In the genomic region with DNA sequence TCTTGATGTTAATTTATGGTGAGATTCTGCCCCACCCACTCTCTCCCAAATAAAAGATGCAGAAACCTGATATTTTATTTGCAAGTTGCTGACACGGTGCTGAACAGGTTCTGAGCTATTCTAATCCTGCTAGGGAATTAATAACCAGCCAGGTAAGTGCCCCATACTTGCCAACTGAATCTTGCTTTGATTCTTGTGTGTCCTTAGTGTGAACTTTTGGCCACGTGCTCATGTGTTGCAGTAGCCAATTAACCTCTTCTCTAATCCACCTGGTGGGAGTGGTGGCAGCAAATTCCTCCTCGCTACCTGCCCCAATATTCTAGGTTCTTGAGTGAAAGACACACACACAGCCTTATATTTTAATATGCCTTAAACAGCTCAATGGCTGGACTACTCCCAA, we compare ENCODE assay signal across 12 mouse cellular contexts.
DNase-seq lines count a peak whose midpoint lies in the region.
"Had no signal": no experiment of that assay in that cellular context is flagged by ENCODE, and none has a peak within 500 bp of the region (broad histone marks: within the 10 kb centered on the region; RNA-seq: fewer than 3 reads in every experiment).

No protein-coding gene starts in this region.

- DNase-seq in kidney, adult 11 months = peak; percentile 74
- DNase-seq in kidney, postnatal 4 days = no peak
- peak; percentile 23 for DNase-seq in lung, postnatal 36 days
- DNase-seq in lung, postnatal 14 days = no peak
- peak; percentile 71 to 73 for DNase-seq in kidney, postnatal 25 days
- DNase-seq in embryo, embryonic 10 days (ENCODE audit: low spot score) = no peak
- DNase-seq: adrenal gland, adult 2 months; adrenal gland, postnatal 25 days; cerebellum, adult 18-20 months; cerebellum, adult 9-11 months; cerebellum, postnatal 36 days; gastrocnemius, postnatal 10 days had no signal

Comparison
In these comparisons a context has a peak if more than half of its experiments do, and no peak if none do; other contexts are left out.
1. DNase-seq: peak in kidney, adult 11 months (single experiment), lung, postnatal 36 days (single experiment) and kidney, postnatal 25 days (2 of 2); none in kidney, postnatal 4 days (0 of 2), lung, postnatal 14 days (single experiment) and embryo, embryonic 10 days (single experiment).